Mouse (Mus musculus) skeletal muscle tissue, adult 2 months (tissue): ENCODE measurements around the gene H2-DMa.
A peak's percentile ranks its signal among the peaks of the same experiment; 100 is the strongest.
"Not testable (repeated sequence)": the region's sequence is repeated elsewhere in the genome, so short reads cannot be mapped to it uniquely, and the experiment has no call there.

ENCODE experiments used
- DNase-seq: peaks from one replicate; pipeline ENCODE4 v3.0.0-alpha.2; 2012; ENCODE audit warnings: low read depth, low spot score

Gene H2-DMa

DNA sequence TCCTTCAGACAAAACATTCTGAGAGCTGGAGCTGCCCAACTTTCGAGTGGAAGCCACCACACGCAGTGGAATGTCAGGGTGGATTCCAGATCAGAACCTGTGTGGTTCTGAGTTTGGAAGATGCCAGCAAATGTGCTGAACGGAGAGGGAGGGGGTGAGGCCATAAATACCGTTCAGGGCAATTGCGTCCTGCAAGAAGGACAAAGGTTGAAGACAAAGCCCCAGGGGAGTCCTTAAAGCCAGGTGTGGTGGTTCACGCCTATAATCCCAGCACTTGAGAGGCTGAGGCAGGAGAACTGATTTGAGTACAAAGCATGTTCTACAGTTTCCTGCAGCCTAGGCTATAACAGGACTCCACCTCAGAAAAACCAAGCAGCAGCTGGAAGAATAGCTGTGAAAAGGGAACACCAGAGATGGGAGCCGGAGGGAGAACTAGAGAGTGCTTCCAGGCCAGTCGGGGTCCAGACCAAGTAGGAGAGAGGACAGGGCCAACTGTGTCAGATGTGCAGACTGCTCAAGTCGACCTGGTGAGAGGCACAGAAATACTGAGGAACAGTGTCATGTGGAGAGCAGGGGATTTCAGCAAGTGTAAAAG lies 7.6 kb downstream of the H2-DMa start:
- DNase-seq, result no peak

DNA sequence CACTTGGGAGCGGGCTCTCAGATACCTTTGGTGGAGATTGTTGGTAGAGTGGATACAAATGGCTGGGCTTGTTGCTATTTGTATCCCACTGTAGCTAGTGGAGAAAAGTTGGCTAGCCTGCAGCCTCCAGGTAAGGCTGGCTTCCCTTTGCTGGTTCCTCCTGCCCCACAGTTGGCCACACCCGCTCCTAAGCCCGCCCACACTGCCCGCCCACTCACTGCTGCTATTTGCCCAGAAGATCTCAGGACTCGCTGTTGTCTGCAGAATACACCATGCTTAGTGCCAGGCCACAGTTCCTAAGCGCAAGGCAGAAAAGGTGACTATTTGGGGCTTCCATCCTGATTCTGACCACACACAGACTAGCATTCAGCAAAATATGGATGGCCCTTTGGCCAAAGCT lies 8.1 kb downstream of the H2-DMa start:
- DNase-seq, result no peak

DNA sequence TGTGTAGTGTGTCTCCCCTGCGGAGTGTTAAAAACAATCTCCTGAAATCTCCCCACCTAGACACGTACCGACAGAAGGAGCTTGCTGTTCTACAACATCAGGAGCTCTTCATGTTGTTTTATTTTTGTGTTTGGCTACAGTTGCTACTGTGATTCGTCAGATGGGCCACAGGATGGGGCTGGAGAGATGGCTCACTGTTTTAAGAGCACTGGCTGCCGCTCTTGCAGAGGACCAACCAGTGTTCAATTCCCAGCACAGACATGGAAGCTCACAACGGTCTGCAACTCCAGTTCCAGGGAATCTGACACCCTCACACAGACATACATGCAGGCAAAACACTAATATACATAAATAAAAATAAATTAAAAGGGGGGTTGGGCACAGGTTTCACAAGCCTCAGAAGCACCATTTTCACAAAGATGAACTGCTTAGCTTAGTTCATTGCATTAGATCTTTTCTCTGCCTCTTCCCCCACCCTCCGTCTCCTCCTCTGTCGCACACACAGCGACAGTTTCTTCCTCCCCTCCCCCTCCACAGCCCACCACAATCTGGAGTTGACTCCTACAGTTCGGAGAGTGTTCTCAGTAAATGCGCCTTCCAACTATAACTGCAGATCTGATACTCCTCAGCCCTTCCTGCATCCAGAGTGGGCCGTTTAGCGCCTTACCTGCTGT lies 9.1 kb downstream of the H2-DMa start:
- DNase-seq, result no peak

DNA sequence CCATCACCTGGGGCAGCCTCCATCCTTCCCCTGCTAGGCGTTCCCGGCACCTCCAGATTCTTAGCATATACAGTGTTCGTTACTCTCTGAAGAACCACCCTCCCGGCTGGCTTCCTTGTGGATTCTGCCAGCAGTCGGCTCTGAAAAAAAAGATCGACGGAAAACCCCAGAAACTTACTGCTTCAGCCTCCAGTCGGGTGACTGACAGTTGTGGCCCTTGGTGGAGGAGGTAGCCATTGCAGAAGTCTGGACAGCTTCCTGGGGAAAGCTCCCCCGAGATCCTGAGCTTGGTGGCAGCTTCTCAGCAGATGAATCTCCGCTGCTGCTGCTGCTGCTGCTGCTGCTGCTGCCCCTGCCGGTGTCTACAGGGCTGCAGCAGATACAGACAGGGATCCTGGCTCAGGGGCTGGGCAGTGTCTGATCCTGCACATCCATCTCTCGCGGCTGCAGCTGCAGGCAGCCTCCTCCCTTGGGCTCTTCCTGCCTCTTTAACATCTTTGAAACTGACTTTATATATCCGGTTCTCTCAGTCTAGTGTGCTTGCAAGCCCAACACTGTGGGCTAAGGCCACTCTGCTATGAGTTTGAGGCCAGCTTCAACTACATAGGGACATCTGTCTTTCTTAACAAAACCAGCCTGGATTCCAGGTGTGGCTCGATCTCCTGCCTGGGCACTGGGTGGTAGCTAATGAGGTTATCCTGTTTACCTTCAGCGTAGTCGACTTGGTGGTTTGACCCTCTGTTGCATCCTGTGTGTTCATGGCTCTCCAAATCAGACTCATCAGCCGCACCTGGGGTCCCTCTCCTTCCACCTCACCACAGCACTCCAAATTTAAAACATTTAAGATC lies 9.8 kb downstream of the H2-DMa start:
- DNase-seq, result no peak

DNA sequence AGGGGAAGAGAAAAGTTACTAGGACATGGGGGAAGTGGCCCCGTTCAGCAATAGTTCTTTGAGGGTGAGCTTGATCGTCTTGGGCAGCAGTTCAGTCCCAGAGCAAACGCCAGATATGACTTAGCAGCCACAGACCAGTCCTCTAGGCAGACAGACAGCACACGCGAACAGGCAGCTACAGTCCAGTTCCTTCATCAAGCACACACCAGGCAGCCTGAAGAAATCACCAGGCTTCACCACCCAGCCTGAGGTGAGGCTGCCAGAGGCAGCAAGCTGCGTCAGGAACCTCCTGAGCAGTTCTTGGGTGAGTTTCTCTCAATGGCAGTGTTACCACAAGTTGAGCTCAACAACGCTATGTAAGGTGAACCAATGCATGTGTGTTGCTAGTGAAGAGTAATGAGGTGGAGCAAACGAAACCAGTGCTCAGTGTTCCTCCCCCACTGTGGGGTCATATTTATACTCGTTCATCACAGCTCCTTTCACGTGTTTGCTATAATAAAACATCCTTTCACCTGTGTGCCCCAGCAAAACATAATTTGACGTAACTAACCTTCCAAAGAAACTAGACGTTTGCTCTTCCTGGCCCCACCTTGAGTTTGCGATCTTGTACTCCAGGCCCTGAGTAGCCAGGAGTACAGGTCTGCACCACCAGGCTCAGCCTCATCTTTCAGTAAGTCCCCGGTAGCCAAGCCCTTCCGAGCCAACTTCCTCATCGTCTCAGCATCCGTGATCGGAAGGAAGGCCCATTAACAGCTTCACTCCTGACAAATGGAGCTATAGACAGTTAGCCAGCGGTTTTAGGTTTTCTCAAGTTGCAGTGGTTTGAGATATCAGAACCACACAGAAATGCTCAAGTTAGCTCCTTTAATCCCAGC lies 11.0 kb downstream of the H2-DMa start:
- no peak for DNase-seq

DNA sequence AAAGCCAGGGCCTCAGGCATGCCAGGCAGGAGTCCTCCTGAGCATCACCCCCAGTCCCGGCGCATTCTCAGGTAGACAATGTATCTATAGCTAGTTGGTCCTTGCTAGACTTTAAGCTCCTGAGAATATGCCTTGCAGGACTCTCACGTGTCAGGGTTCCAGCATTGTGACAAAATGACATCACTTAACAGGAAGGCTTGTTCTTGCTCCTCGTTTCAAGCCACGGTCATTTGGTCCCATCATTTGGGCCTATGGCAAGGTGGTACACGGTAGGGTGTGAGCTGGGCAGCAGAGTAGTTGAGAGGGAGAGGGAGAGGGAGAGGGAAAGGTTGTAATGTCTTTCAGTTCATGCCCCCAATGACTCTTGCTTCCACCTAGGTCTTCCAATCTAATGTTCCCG lies 12.6 kb downstream of the H2-DMa start:
- DNase-seq, result no peak

DNA sequence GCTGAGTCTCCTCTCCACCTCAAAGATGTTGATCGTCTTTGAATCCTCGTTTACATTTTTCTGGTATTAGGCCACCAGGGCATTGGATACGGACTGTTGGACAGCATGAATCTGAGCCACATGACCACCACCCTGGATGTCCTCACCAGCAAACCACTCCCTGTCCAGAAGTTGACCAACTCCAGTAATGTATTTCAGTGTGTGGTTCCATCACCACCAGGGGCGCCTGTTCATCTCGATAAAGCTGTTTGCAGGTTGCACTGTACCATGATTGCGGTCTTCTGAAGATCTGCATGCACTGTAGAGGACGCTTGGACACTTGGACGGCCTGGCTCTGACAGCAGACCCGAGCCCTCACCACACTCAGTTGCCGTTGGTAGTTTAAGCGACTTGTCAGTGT lies 13.9 kb downstream of the H2-DMa start:
- DNase-seq, result no peak

DNA sequence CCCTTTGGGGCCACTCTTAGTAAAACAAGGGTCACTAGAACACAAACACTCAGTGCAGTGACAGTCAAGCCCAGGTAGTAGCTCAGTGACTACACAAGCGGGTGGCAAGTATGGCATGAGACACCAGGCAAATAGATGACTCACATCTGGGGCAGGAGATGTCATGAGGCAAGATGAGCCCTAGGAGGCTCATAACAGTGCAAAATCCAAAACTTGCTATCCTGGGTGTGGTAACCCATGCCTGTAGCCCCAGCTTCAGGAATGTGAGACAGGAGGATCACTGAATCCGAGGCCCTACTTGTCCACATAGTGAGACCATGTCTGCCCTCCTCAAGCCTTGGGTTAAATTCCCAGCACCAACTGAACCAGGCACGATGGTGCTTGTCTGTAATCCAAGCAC lies 15.1 kb downstream of the H2-DMa start:
- no peak for DNase-seq

DNA sequence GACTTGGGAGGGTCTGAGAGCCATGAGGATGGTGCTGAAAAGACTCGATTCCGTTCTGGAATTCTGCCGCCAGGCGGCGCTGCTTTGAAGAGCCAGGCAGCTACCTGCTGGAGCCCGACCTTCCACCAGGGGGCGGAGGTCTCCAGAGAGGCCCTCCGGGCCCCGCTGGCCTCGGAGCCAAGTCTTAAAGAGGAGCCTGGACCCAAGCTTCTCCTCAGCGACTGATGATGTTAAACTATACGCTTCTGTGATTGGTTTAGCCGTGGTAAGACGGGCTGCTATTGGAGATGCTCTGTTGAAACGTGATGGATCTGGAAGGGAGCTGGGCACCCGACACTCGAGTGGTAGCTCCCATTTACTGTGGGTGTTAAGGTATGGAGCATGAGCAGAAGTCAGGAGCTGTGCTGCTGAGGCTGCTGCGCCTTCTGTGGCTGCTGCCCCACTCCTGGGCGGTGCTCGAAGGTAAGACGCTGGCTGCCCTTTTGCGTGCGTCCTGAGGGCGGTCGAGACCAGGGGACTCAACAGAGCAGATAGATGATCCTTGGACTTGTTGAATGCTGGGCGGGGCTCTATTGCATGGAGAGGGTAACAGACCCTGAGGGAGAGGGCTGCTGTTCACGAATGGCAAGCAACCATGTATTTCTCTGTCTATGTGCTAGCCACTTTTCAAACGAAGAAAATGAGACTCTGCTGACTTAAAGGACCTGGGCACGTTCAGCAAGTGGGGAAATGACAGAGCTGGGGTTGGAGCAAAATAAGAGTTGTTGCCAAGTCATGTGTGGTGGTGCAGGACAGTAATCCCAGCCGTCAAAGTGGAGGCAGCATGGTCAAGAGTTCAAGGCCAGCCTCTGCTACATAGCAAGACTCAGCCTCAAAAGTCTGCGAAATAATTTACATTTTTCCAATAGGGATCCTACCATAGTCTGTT lies 16.2 kb downstream of the H2-DMa start:
- DNase-seq, result peak; percentile 99

DNA sequence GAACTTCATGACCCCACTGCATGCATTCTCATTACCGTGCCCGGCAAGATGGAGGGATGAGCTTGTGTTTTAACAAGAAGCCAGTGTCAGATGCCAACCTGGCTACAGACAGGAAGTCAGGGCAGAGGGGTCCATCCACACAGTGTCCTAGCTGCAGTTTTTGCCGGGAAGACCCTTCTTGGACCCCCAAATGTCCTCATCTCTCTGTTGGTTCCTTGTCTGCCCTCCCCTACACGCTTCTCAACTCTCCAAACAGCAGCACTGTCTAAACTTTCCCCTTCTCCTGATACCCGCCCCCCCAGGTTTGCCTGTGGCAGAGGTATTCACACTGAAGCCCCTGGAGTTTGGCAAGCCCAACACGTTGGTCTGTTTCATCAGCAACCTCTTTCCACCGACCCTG lies 18.3 kb downstream of the H2-DMa start:
- no peak for DNase-seq

DNA sequence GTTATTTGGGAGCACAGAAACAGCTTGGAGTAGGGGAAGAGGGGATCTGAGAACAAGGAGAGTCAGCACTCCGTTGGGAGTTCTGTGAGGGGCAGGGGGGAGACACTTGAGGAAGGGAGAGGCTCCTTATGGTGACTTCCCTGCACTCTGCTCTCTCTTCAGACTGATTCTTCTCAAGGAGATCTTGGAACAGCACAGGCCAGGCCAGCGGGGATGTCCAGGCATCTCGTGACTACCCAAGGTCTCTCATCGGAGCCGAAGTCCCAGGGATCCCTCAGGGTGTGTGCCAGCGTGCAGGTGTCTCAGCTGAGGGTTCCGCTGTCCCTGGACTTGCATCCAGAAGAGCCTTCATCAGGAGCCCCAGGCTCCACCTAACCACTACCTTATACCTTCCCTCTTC lies 19.3 kb downstream of the H2-DMa start:
- no peak for DNase-seq

DNA sequence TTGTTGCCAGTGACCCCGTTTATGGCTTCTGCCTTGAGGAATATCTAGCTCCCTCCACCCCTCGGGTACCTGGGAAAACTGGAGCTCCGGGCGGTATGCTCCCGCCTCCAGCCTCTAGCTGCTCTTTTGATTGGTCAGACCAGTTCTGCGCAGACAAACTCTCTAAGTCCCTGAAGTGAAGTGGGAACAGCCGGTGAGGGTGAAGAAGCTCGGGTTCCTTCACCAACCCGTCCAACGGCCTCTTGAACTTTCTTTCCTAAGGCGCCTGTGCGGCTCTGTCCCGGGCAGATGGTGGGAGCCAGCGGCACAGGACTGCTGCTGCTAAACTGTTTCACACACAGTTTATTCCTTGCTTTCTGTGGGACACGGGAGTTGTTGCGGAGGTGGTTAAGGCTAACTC lies 20.1 kb downstream of the H2-DMa start:
- DNase-seq, result no peak

DNA sequence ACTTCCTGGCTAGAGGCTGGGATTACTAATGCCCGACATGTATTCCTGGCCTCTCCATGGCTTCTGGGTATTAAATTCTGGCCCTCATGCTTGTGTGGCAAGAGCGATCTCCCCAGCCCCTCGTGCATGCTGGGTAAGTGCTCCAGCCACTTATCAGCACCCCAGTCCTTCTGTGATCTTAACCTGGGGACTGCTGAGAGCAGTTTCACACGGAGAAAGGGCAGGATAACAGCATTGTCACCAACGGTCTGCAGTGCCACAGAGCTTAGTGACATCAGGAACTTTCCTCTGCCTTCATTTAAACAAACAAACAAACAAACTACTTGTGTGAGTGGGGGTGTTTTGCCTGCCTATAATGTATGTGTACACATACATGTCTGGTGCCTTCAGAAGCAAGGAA lies 20.9 kb downstream of the H2-DMa start:
- DNase-seq, result no peak

DNA sequence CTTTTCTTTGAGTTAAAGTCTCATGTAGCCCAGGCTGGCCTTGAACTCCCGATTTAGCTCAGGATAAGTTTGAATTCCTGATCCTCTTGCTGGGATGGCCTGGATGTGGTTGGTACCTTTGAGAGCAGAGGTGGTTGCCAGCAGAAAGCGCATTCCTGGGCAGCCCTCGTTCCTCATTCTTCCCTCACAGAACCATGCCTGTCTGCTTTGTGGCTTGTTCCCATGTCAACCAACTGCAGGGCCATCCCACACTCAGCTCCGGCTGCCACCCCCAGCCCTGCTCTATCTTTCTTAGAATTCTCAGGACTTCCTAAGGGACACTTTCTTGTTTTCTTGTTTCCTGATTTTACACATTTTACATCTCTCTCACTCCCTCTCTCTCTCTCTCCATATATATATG lies 22.1 kb downstream of the H2-DMa start:
- DNase-seq, result no peak

DNA sequence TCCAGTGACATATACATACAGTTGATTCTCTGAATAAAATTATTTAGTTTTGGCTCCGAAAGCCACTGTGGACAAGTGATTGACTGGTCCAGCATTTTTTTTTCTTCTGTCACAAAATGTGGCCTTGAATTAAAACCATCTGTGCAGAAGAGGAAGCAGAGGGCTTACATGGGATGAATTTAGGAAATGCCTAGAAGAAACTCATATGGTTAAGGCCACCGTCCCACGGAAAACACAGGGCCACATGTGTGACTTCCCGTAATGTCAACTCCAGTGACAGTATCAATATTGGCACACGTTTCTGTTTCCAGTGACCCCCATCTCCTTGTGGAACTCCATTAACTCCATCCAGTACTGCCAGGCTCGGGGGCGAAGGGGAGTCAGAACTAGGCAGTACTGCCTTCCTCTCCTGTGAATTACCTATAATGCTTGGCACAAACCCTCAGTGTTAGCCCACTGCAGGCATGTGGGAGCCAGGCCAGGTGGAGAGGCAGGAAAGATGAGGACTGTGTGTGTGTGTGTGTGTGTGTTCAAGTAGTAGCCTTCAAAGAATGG lies 23.2 kb downstream of the H2-DMa start:
- no peak for DNase-seq

DNA sequence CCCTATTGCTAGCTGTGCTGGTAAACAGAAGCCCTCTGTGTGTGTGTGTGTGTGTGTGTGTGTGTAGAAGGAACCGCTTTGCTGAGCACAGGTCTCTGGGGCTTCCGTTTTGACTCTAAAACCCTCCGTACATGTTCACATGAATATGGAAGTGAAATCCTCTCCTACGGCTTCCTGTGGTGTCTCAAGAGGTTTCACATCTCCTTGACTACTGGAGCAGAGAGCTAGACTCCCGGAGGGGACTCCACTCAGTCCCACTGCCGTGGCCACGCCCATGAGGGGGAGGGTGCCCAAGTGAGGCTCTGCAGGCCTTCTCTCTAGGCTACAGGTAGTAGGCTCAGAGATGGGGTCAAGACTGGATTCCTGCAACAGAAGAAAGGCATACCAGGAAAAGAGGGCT lies 23.7 kb downstream of the H2-DMa start, which contains the start of gene H2-DMb2:
TSS of gene H2-DMb2 (plus strand) at position 275 of the 400 bp plus-strand sequence.
- DNase-seq, result peak; percentile 73

DNA sequence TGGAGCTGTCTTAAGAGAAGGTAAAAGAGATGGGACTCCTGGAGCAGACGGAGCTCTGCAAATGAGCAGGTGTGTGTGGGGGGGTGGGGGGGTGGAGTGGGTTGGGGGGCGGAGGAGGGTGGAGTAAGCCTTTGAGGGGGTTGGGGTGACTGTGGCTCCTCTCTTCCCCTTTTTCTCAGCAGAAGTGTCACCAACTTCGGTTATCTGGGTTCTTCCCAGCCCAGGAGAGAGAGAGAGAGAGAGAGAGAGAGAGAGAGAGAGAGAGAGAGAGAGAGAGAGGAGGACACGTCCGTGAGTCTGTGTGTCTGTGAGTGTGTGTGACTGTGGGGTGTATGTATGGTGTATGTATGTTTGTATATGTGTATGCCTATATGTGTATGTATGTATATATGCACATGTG lies 24.1 kb downstream of the H2-DMa start:
- DNase-seq, result no peak

DNA sequence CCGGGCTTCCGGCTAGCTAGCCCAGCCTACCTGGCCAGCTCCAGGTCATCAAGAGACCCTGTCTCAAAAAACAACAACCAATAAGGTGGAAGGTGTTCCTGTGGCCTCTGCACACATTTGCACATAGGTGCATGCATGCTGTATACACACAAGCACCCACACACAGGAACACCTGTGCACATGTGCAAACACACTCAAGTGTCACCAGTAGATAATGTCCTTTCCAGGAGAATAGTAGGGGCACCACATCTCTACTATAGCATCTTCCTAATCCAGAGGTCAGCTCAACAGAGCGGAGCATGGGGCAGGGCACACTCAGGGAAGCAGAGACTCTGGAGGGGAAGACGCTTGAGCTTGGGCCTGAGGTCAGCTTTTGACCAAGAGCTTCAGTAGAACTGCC lies 24.9 kb downstream of the H2-DMa start:
- DNase-seq, result not testable (repeated sequence)

DNA sequence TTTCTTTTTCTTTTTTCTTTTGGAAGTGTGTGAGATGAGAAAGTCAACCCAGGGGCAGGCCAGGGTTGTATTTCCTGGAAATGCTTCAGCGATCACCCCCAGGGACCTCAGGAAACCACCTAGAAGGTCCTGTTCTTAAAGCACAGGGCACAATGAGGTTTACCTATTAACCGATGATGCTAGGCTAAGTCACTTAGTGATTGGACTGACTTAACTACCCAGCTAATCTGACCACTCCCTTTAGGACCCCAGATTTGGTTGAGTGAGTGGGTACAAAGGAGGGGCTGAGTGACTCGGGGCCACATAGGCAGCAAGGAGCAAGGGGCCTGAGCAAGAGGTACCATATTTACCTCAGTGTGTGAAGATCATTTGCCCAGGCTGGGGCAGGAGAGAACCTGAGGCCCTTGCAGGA lies 25.6 kb downstream of the H2-DMa start:
- DNase-seq, result no peak

DNA sequence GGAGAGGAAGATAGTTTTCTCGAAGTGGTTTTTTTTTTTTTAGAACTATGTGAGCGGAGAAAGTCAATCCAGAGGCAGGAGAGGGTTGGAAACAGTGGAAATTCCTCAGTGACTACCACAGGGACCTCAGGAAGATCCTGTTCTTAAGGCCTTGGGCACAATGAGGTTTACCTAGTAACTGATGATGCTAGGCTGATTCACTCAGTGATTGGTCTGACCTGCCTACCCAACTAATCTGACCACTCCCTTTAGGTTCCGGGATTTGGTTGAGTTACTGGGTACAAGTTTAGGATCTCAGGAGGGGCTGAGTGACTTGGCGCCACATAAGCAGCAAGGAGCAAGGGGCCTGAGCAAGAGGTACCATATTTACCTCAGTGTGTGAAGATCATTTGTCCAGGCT lies 33.6 kb downstream of the H2-DMa start, which contains the start of gene H2-DMb1:
TSS of gene H2-DMb1 (plus strand) at position 150 of the 400 bp plus-strand sequence.
- peak; percentile 87 for DNase-seq
